Comparison of ENCODE assay signal across 12 mouse cellular contexts in genomic region chr11:61042593-61042992, GRCm38 (mm10). TPM values are rescaled to one million over a fixed set of nuclear protein-coding genes. Genes with fewer than 3 reads are reported as not detected.
DNase-seq lines count a peak whose midpoint lies in the region; ATAC-seq and TF ChIP-seq lines count a peak whose summit lies in the region.
"Had no signal": no experiment of that assay in that cellular context is flagged by ENCODE, and none has a peak within 500 bp of the region (broad histone marks: within the 10 kb centered on the region; RNA-seq: fewer than 3 reads in every experiment).

No protein-coding gene starts in this region.

- peaks cover 25% of the 10 kb centered on the region for H3K4me1 ChIP-seq in heart, embryonic 12.5 days (replicated peaks)
- H3K4me1 ChIP-seq in MEL (ENCODE audit: control insufficient read depth in 1 of 2, insufficient read depth in 2 of 2, low read length in 2 of 2), result peaks cover 0 to 9% of the 10 kb centered on the region in 2 experiments; a peak in 3 of 4 replicates
- H3K4me1 ChIP-seq in hindbrain, embryonic 14.5 days (replicated peaks; ENCODE audit: control insufficient read depth, insufficient read depth, low read length), result peaks cover 13% of the 10 kb centered on the region
- peaks cover 13% of the 10 kb centered on the region; the same call in 1 of the 2 replicates for H3K4me1 ChIP-seq in midbrain, embryonic 12.5 days

- no peak for TF ChIP-seq RAD21 in MEL (IDR thresholded peaks at IDR 0.05; ENCODE audit: low read depth, low read length)

- DNase-seq in heart, postnatal 36 days, result no peak
- DNase-seq in MEL (ENCODE audit: low read depth, low spot score), result peak; percentile 80
- DNase-seq in hindbrain, embryonic 14.5 days (ENCODE audit: low spot score), result no peak
- DNase-seq in adrenal gland, postnatal 25 days, result no peak
- DNase-seq in left cerebral cortex, postnatal 10 days (ENCODE audit: extremely low spot score in 1 of 2, low spot score in 2 of 2), result no peak
- DNase-seq: adrenal gland, postnatal 14 days; layer of hippocampus, postnatal 36 days; right cerebral cortex, postnatal 25 days; thymus, postnatal 14 days had no signal

- no peak overlapping the region for H3K27ac ChIP-seq in heart, embryonic 12.5 days (ENCODE audit: poor library complexity, severe bottlenecking)
- no peak overlapping the region for H3K27ac ChIP-seq in MEL (ENCODE audit: control insufficient read depth, low read depth, low read length)
- peak overlapping the region; percentile 46 for H3K27ac ChIP-seq in hindbrain, embryonic 14.5 days
- H3K27ac ChIP-seq in midbrain, embryonic 12.5 days (replicated peaks), result 0 out of 2 replicates have a peak overlapping the region, but pooled peaks have one; percentile 35

- peak overlapping the region; percentile 25; the same call in 1 of the 2 replicates for H3K4me2 ChIP-seq in heart, embryonic 12.5 days
- 0 out of 2 replicates have a peak overlapping the region, but pooled peaks have one; percentile 2 for H3K4me2 ChIP-seq in hindbrain, embryonic 14.5 days (replicated peaks)
- H3K4me2 ChIP-seq in midbrain, embryonic 12.5 days (replicated peaks), result no peak overlapping the region

- 5% methylated on average over 8 of the region's 8 CpGs for WGBS in heart, embryonic 12.5 days
- 24% methylated on average over 8 of the region's 8 CpGs for WGBS in hindbrain, embryonic 14.5 days
- 50% methylated on average over 8 of the region's 8 CpGs for WGBS in midbrain, embryonic 12.5 days

- no peak; the same call in 1 of the 2 replicates for ATAC-seq in heart, embryonic 12.5 days (ENCODE audit: insufficient number of reproducible peaks, low FRiP score)
- ATAC-seq in hindbrain, embryonic 14.5 days (ENCODE audit: low FRiP score), result no peak
- ATAC-seq in midbrain, embryonic 12.5 days (ENCODE audit: low FRiP score, low read depth), result no peak
- ATAC-seq in frontal cortex, adult (ENCODE audit: low TSS enrichment), result no peak

- TF ChIP-seq CTCF in MEL (IDR thresholded peaks at IDR 0.05 in 2 of 3, conservative IDR thresholded peaks at IDR 0.05 in 1 of 3; ENCODE audit: control insufficient read depth in 1 of 3, insufficient read depth in 1 of 3, low read depth in 2 of 3, low read length in 3 of 3, poor library complexity in 1 of 3, severe bottlenecking in 1 of 3), result no peak

- no peak for TF ChIP-seq POLR2A in MEL (IDR thresholded peaks at IDR 0.05; ENCODE audit: control insufficient read depth in 1 of 2, insufficient read depth in 1 of 2, low read depth in 1 of 2, low read length in 2 of 2, poor library complexity in 1 of 2)

- intact Hi-C loops in heart, postnatal 36 days (cut with DNase I), result loop anchor here (5.0 kb wide), 1 partner anchor 65 kb away; no protein-coding TSS in a partner anchor
- intact Hi-C loops in left cerebral cortex, postnatal 10 days (cut with DNase I), result no loop called here

- H3K36me3 ChIP-seq in heart, embryonic 12.5 days, result no peaks in the 10 kb centered on the region
- H3K36me3 ChIP-seq in MEL (ENCODE audit: control insufficient read depth in 1 of 2, insufficient read depth in 2 of 2, low read length in 2 of 2), result no peaks in the 10 kb centered on the region
- no peaks in the 10 kb centered on the region for H3K36me3 ChIP-seq in hindbrain, embryonic 14.5 days (replicated peaks; ENCODE audit: control insufficient read depth, insufficient read depth)
- H3K36me3 ChIP-seq in midbrain, embryonic 12.5 days, result no peaks in the 10 kb centered on the region

- no peaks in the 10 kb centered on the region for H3K9me3 ChIP-seq in heart, embryonic 12.5 days (replicated peaks)
- H3K9me3 ChIP-seq in MEL (replicated peaks; ENCODE audit: insufficient read depth, low read length), result no peaks in the 10 kb centered on the region
- H3K9me3 ChIP-seq in hindbrain, embryonic 14.5 days (ENCODE audit: control insufficient read depth, low read length), result no peaks in the 10 kb centered on the region
- no peaks in the 10 kb centered on the region for H3K9me3 ChIP-seq in midbrain, embryonic 12.5 days

- 0 out of 2 replicates have a peak, but pooled peaks cover 8% of the 10 kb centered on the region for H3K27me3 ChIP-seq in heart, embryonic 12.5 days (replicated peaks)
- H3K27me3 ChIP-seq in MEL (ENCODE audit: control insufficient read depth in 1 of 2, insufficient read depth in 2 of 2, low read length in 2 of 2), result peaks cover 2 to 8% of the 10 kb centered on the region in 2 experiments
- H3K27me3 ChIP-seq in hindbrain, embryonic 14.5 days (ENCODE audit: control insufficient read depth, insufficient read depth, low read length), result no peaks in the 10 kb centered on the region
- H3K27me3 ChIP-seq in midbrain, embryonic 12.5 days, result no peaks in the 10 kb centered on the region

- no peaks in the 10 kb centered on the region for H3K79me2 ChIP-seq in MEL (ENCODE audit: control insufficient read depth, insufficient read depth, low read length, poor library complexity)

- peak overlapping the region; percentile 5; the same call in 1 of the 2 replicates for H3K9ac ChIP-seq in heart, embryonic 12.5 days
- no peak overlapping the region for H3K9ac ChIP-seq in MEL (ENCODE audit: control insufficient read depth, low read depth, low read length, poor library complexity, severe bottlenecking)
- no peak overlapping the region; the same call in 1 of the 2 replicates for H3K9ac ChIP-seq in hindbrain, embryonic 14.5 days
- no peak overlapping the region for H3K9ac ChIP-seq in midbrain, embryonic 12.5 days (replicated peaks)

- 0 out of 4 replicates have a peak, but pooled peaks of 1 of the 2 experiments have one; percentile 23 for TF ChIP-seq EP300 in MEL (IDR thresholded peaks at IDR 0.05; ENCODE audit: low read depth in 1 of 2, low read length in 2 of 2)

- H3K4me3 ChIP-seq in heart, embryonic 12.5 days, result no peak overlapping the region
- H3K4me3 ChIP-seq in MEL (ENCODE audit: control insufficient read depth in 1 of 2, insufficient read depth in 1 of 2, low read depth in 2 of 2, low read length in 2 of 2), result no peak overlapping the region
- H3K4me3 ChIP-seq in hindbrain, embryonic 14.5 days (replicated peaks; ENCODE audit: low read length), result no peak overlapping the region
- no peak overlapping the region for H3K4me3 ChIP-seq in midbrain, embryonic 12.5 days

TF ChIP-seq in MEL, 35 proteins besides CTCF, POLR2A, EP300 and RAD21:
- TF ChIP-seq ELF1 (IDR thresholded peaks at IDR 0.05; ENCODE audit: low read depth, low read length), result no peak
- TF ChIP-seq ETS1 (IDR thresholded peaks at IDR 0.05; ENCODE audit: low read depth, low read length), result peak; percentile 66
- peak; percentile 68 for TF ChIP-seq TBP (IDR thresholded peaks at IDR 0.05; ENCODE audit: low read depth, low read length)
- no peak for TF ChIP-seq MEF2A (IDR thresholded peaks at IDR 0.05; ENCODE audit: extremely low read depth, insufficient replicate concordance, low read depth, low read length, poor library complexity, severe bottlenecking)
- no peak for TF ChIP-seq MYB (IDR thresholded peaks at IDR 0.05; ENCODE audit: low read depth, low read length)
- no peak for TF ChIP-seq UBTF (IDR thresholded peaks at IDR 0.05; ENCODE audit: borderline replicate concordance, insufficient read depth, low read depth, low read length)
- no peak for TF ChIP-seq MYC (IDR thresholded peaks at IDR 0.05; ENCODE audit: low read depth, low read length)
- TF ChIP-seq RCOR1 (IDR thresholded peaks at IDR 0.05; ENCODE audit: low read depth, low read length), result no peak
- TF ChIP-seq POLR2AphosphoS5 (IDR thresholded peaks at IDR 0.05; ENCODE audit: borderline replicate concordance, low read depth, low read length), result no peak
- TF ChIP-seq TCF12 (IDR thresholded peaks at IDR 0.05; ENCODE audit: low read depth, low read length), result no peak
- TF ChIP-seq HCFC1 (IDR thresholded peaks at IDR 0.05; ENCODE audit: low read depth, low read length), result no peak
- peak; percentile 54; the same call in 1 of the 2 replicates for TF ChIP-seq SIN3A (IDR thresholded peaks at IDR 0.05; ENCODE audit: low read length)
- TF ChIP-seq E2F4 (IDR thresholded peaks at IDR 0.05; ENCODE audit: borderline replicate concordance, low read depth, low read length), result no peak
- TF ChIP-seq GATA1 (IDR thresholded peaks at IDR 0.05; ENCODE audit: low read depth, low read length), result peak; percentile 77
- TF ChIP-seq JUND (IDR thresholded peaks at IDR 0.05; ENCODE audit: low read depth, low read length), result no peak
- no peak for TF ChIP-seq NRF1 (IDR thresholded peaks at IDR 0.05; ENCODE audit: insufficient read depth, low read depth, low read length, poor library complexity, severe bottlenecking)
- no peak for TF ChIP-seq ZC3H11A (IDR thresholded peaks at IDR 0.05; ENCODE audit: low read depth, low read length)
- TF ChIP-seq USF2 (IDR thresholded peaks at IDR 0.05; ENCODE audit: borderline replicate concordance in 1 of 2, insufficient read depth in 1 of 2, low read depth in 1 of 2, low read length in 2 of 2), result no peak
- TF ChIP-seq MAFK (IDR thresholded peaks at IDR 0.05; ENCODE audit: borderline replicate concordance, low read depth, low read length), result no peak
- no peak for TF ChIP-seq MAX (IDR thresholded peaks at IDR 0.05; ENCODE audit: low read length)
- no peak for TF ChIP-seq ZNF384 (IDR thresholded peaks at IDR 0.05; ENCODE audit: low read depth, low read length)
- no peak for TF ChIP-seq SMC3 (IDR thresholded peaks at IDR 0.05; ENCODE audit: low read depth, low read length)
- no peak for TF ChIP-seq TAL1 (IDR thresholded peaks at IDR 0.05; ENCODE audit: low read length)
- TF ChIP-seq NELFE (IDR thresholded peaks at IDR 0.05; ENCODE audit: low read depth, low read length), result no peak
- TF ChIP-seq CHD2 (IDR thresholded peaks at IDR 0.05; ENCODE audit: low read length), result no peak
- no peak for TF ChIP-seq BHLHE40 (IDR thresholded peaks at IDR 0.05; ENCODE audit: borderline replicate concordance, low read depth, low read length)
- no peak for TF ChIP-seq USF1 (IDR thresholded peaks at IDR 0.05; ENCODE audit: low read depth, low read length)
- no peak for TF ChIP-seq ZMIZ1 (IDR thresholded peaks at IDR 0.05; ENCODE audit: low read depth, low read length)
- no peak for TF ChIP-seq MAZ (IDR thresholded peaks at IDR 0.05; ENCODE audit: low read depth, low read length)

RNA-seq across cellular contexts. Expression of gene Kcnj12, which starts 20.2 kb away (rescaled TPM):
- polyA plus RNA-seq in heart, embryonic 12.5 days (2016; fragmentation: Nextera tagmentation; extraction: Ambion mirVana), result 3.8 and 4.3 TPM in 2 replicates
- 10 to 100 TPM; 22.8 to 24.9 TPM for total RNA-seq in heart, postnatal 36 days (2021)
- total RNA-seq in MEL (2012; rRNA removed), result not detected in 2 replicates
- not detected for polyA plus RNA-seq in MEL (2012; ENCODE audit: insufficient read depth in 1 of 2, insufficient read length in 2 of 2, low read depth in 1 of 2, low replicate concordance in 2 of 2, missing spikeins in 1 of 2)
- polyA plus RNA-seq in hindbrain, embryonic 14.5 days (2014; fragmentation: Nextera tagmentation; extraction: Ambion mirVana), result 3.3 and 4.3 TPM in 2 replicates
- 0.45 and 0.50 TPM in 2 replicates for polyA plus RNA-seq in midbrain, embryonic 12.5 days (2016; fragmentation: Nextera tagmentation; extraction: Ambion mirVana)
- 2.2 TPM in 2 replicates for total RNA-seq in adrenal gland, postnatal 25 days (2021)
- 1 to 10 TPM; 8.2 to 8.3 TPM for total RNA-seq in left cerebral cortex, postnatal 10 days (2021)

Comparison
In these comparisons a context has a peak if more than half of its experiments do, and no peak if none do; other contexts are left out.
1. H3K27ac ChIP-seq: peak in hindbrain, embryonic 14.5 days (single experiment) and midbrain, embryonic 12.5 days (single experiment); none in heart, embryonic 12.5 days (single experiment) and MEL (single experiment).